Comparison of ENCODE assay signal across 16 mouse cellular contexts in genomic region chr3:41523006-41523375, GRCm38 (mm10). TPM values are rescaled to one million over a fixed set of nuclear protein-coding genes. Genes with fewer than 3 reads are reported as not detected.
DNase-seq lines count a peak whose midpoint lies in the region; ATAC-seq and TF ChIP-seq lines count a peak whose summit lies in the region.
"Had no signal": no experiment of that assay in that cellular context is flagged by ENCODE, and none has a peak within 500 bp of the region (broad histone marks: within the 10 kb centered on the region; RNA-seq: fewer than 3 reads in every experiment).

No protein-coding gene starts in this region.

- H3K36me3 ChIP-seq in heart, embryonic 16.5 days (ENCODE audit: control insufficient read depth, insufficient read depth) = no peaks in the 10 kb centered on the region
- no peaks in the 10 kb centered on the region for H3K36me3 ChIP-seq in lung, postnatal 0 days (ENCODE audit: insufficient read depth, low read length)
- H3K36me3 ChIP-seq in liver, embryonic 12.5 days = no peaks in the 10 kb centered on the region
- no peaks in the 10 kb centered on the region for H3K36me3 ChIP-seq in stomach, postnatal 0 days (ENCODE audit: control insufficient read depth, insufficient read depth, low read length)
- H3K36me3 ChIP-seq: embryonic facial prominence, embryonic 12.5 days; limb, embryonic 10.5 days; midbrain, embryonic 13.5 days had no signal

- DNase-seq in heart, postnatal 14 days = no peak
- no peak for DNase-seq in lung, postnatal 0 days (ENCODE audit: low spot score)
- no peak for DNase-seq in lung, postnatal 10 days
- DNase-seq in stomach, postnatal 0 days (ENCODE audit: low spot score) = no peak
- no peak for DNase-seq in gastrocnemius, postnatal 14 days
- DNase-seq: cerebellum, adult 11-12 months; forebrain, postnatal 0 days; gastrocnemius, adult 2 months; layer of hippocampus, postnatal 36 days; spleen, adult 18-20 months; thymus, postnatal 4 days had no signal

- H3K4me1 ChIP-seq in heart, embryonic 16.5 days (ENCODE audit: control insufficient read depth, insufficient read depth, low read length) = peaks cover 14% of the 10 kb centered on the region
- peaks cover 9% of the 10 kb centered on the region; the same call in 1 of the 2 replicates for H3K4me1 ChIP-seq in lung, postnatal 0 days (ENCODE audit: insufficient read depth, low read depth, low read length)
- peaks cover 15% of the 10 kb centered on the region for H3K4me1 ChIP-seq in liver, embryonic 12.5 days
- no peaks in the 10 kb centered on the region for H3K4me1 ChIP-seq in stomach, postnatal 0 days (replicated peaks; ENCODE audit: control insufficient read depth, insufficient read depth)
- H3K4me1 ChIP-seq: embryonic facial prominence, embryonic 12.5 days; limb, embryonic 10.5 days had no signal

- no peak for ATAC-seq in heart, embryonic 16.5 days (replicated peaks; ENCODE audit: extremely low read depth, insufficient read depth, low FRiP score)
- peak; percentile 49 for ATAC-seq in lung, postnatal 0 days
- 0 out of 2 replicates have a peak, but pooled peaks have one; percentile 44 for ATAC-seq in liver, embryonic 12.5 days
- ATAC-seq in stomach, postnatal 0 days (ENCODE audit: low FRiP score, low TSS enrichment) = peak; percentile 72; the same call in 1 of the 2 replicates
- ATAC-seq: forebrain, postnatal 0 days had no signal

- no peak overlapping the region for H3K9ac ChIP-seq in heart, embryonic 16.5 days (ENCODE audit: low read length)
- H3K9ac ChIP-seq in lung, postnatal 0 days (replicated peaks; ENCODE audit: low read depth) = no peak overlapping the region
- no peak overlapping the region for H3K9ac ChIP-seq in liver, embryonic 12.5 days
- H3K9ac ChIP-seq in stomach, postnatal 0 days (ENCODE audit: low read length) = no peak overlapping the region
- H3K9ac ChIP-seq: embryonic facial prominence, embryonic 12.5 days; forebrain, postnatal 0 days; midbrain, embryonic 13.5 days had no signal

- H3K4me2 ChIP-seq in heart, embryonic 16.5 days (ENCODE audit: low read depth, low read length) = peak overlapping the region; percentile 63
- peak overlapping the region; percentile 48 for H3K4me2 ChIP-seq in lung, postnatal 0 days (replicated peaks; ENCODE audit: low read depth, low read length)
- H3K4me2 ChIP-seq in liver, embryonic 12.5 days = peak overlapping the region; percentile 26; the same call in 1 of the 2 replicates
- peak overlapping the region; percentile 11; the same call in 1 of the 2 replicates for H3K4me2 ChIP-seq in stomach, postnatal 0 days (replicated peaks; ENCODE audit: low read depth)
- H3K4me2 ChIP-seq: embryonic facial prominence, embryonic 12.5 days had no signal

- H3K27me3 ChIP-seq in heart, embryonic 16.5 days (ENCODE audit: control insufficient read depth, insufficient read depth, low read length) = no peaks in the 10 kb centered on the region
- H3K27me3 ChIP-seq in lung, postnatal 0 days (replicated peaks; ENCODE audit: insufficient read depth, low read length) = no peaks in the 10 kb centered on the region
- H3K27me3 ChIP-seq in liver, embryonic 12.5 days (replicated peaks) = no peaks in the 10 kb centered on the region
- no peaks in the 10 kb centered on the region for H3K27me3 ChIP-seq in stomach, postnatal 0 days (ENCODE audit: control insufficient read depth, insufficient read depth, low read length)
- H3K27me3 ChIP-seq: embryonic facial prominence, embryonic 12.5 days; midbrain, embryonic 13.5 days had no signal

- TF ChIP-seq EP300 in lung, postnatal 0 days (IDR thresholded peaks at IDR 0.05) = no peak
- no peak for TF ChIP-seq EP300 in stomach, postnatal 0 days (optimal IDR thresholded peaks at IDR 0.05)

- intact Hi-C loops in heart, postnatal 14 days (cut with DNase I) = no loop called here
- intact Hi-C loops in gastrocnemius, postnatal 14 days (cut with DNase I; ENCODE audit: low total_unique reads) = no loop called here

- TF ChIP-seq CTCF in lung, postnatal 0 days (IDR thresholded peaks at IDR 0.05) = no peak
- no peak for TF ChIP-seq CTCF in stomach, postnatal 0 days (IDR thresholded peaks at IDR 0.05; ENCODE audit: low read depth)

- peak overlapping the region; percentile 38; the same call in 1 of the 2 replicates for H3K4me3 ChIP-seq in heart, embryonic 16.5 days (ENCODE audit: low read length)
- no peak overlapping the region for H3K4me3 ChIP-seq in lung, postnatal 0 days (ENCODE audit: low read depth, low read length)
- H3K4me3 ChIP-seq in liver, embryonic 12.5 days = no peak overlapping the region
- no peak overlapping the region for H3K4me3 ChIP-seq in stomach, postnatal 0 days (ENCODE audit: low read depth, low read length)
- H3K4me3 ChIP-seq: embryonic facial prominence, embryonic 12.5 days; gastrocnemius, adult 2 months; limb, embryonic 10.5 days; midbrain, embryonic 13.5 days had no signal

- no peak overlapping the region for H3K27ac ChIP-seq in heart, embryonic 16.5 days (ENCODE audit: low read length)
- no peak overlapping the region for H3K27ac ChIP-seq in lung, postnatal 0 days (ENCODE audit: low read length)
- H3K27ac ChIP-seq in liver, embryonic 12.5 days = no peak overlapping the region
- H3K27ac ChIP-seq in stomach, postnatal 0 days (replicated peaks) = peak overlapping the region; percentile 78
- H3K27ac ChIP-seq: embryonic facial prominence, embryonic 12.5 days; limb, embryonic 10.5 days; midbrain, embryonic 13.5 days had no signal

- WGBS in heart, embryonic 16.5 days = 31% methylated on average over 2 of the region's 2 CpGs
- WGBS in lung, postnatal 0 days = 22% methylated on average over 2 of the region's 2 CpGs
- WGBS in liver, embryonic 12.5 days (ENCODE audit: insufficient replicate concordance) = 20% methylated on average over 2 of the region's 2 CpGs
- WGBS in stomach, postnatal 0 days = 33% methylated on average over 2 of the region's 2 CpGs

- H3K9me3 ChIP-seq in heart, embryonic 16.5 days (replicated peaks; ENCODE audit: control insufficient read depth, low read length) = 0 out of 2 replicates have a peak, but pooled peaks cover 4% of the 10 kb centered on the region
- H3K9me3 ChIP-seq in lung, postnatal 0 days (ENCODE audit: low read length) = no peaks in the 10 kb centered on the region
- H3K9me3 ChIP-seq in liver, embryonic 12.5 days (replicated peaks) = no peaks in the 10 kb centered on the region
- no peaks in the 10 kb centered on the region for H3K9me3 ChIP-seq in stomach, postnatal 0 days (ENCODE audit: control insufficient read depth, low read length)
- H3K9me3 ChIP-seq: limb, embryonic 10.5 days; midbrain, embryonic 13.5 days had no signal

RNA-seq across cellular contexts. Expression of gene Jade1, which starts 32.5 kb away (rescaled TPM):
- 13.4 and 14.8 TPM in 2 replicates for polyA plus RNA-seq in heart, embryonic 16.5 days (2015; fragmentation: Nextera tagmentation; extraction: Ambion mirVana)
- 10 to 100 TPM; 28.1 to 28.6 TPM for total RNA-seq in heart, postnatal 14 days (2021)
- 6.0 and 7.7 TPM in 2 replicates for polyA plus RNA-seq in lung, postnatal 0 days (2015; fragmentation: Nextera tagmentation; extraction: Ambion mirVana)
- 13.8 and 14.0 TPM in 2 replicates for polyA plus RNA-seq in liver, embryonic 12.5 days (2016; fragmentation: Nextera tagmentation; extraction: Ambion mirVana)
- polyA plus RNA-seq in stomach, postnatal 0 days (2015; fragmentation: Nextera tagmentation; extraction: Ambion mirVana) = 7.6 and 9.0 TPM in 2 replicates
- 10 to 100 TPM; 16.4 to 22.3 TPM for total RNA-seq in gastrocnemius, postnatal 14 days (2021)

Comparison
In these comparisons a context has a peak if more than half of its experiments do, and no peak if none do; other contexts are left out.
1. H3K4me2 ChIP-seq: peak in every context shown above with its lines; median percentile 63 in heart, embryonic 16.5 days; 48 in lung, postnatal 0 days; 26 in liver, embryonic 12.5 days; 11 in stomach, postnatal 0 days.